ENCODE assay signal across 13 mouse cellular contexts in genomic region chr1:91515642-91516041, GRCm38 (mm10).
"Had no signal": no experiment of that assay in that cellular context is flagged by ENCODE, and none has a peak within 500 bp of the region (broad histone marks: within the 10 kb centered on the region; RNA-seq: fewer than 3 reads in every experiment).

No protein-coding gene starts in this region.

- ATAC-seq: hindbrain, embryonic 16.5 days; inflammation-experienced regulatory T-cells, adult 6 months; intestine, postnatal 0 days; liver, postnatal 0 days; midbrain, embryonic 13.5 days had no signal

- H3K9ac ChIP-seq: kidney, embryonic 15.5 days; liver, embryonic 13.5 days; liver, postnatal 0 days; midbrain, embryonic 13.5 days; neural tube, embryonic 15.5 days had no signal

- H3K27me3 ChIP-seq: kidney, embryonic 15.5 days; liver, embryonic 13.5 days; midbrain, embryonic 13.5 days; neural tube, embryonic 15.5 days had no signal

- H3K4me1 ChIP-seq: kidney, embryonic 15.5 days; liver, embryonic 13.5 days; midbrain, embryonic 13.5 days; neural tube, embryonic 15.5 days had no signal

- H3K4me2 ChIP-seq: kidney, embryonic 15.5 days; liver, embryonic 13.5 days; midbrain, embryonic 13.5 days; neural tube, embryonic 15.5 days had no signal

- H3K9me3 ChIP-seq: kidney, embryonic 15.5 days; liver, embryonic 13.5 days; midbrain, embryonic 13.5 days; neural tube, embryonic 15.5 days had no signal

- H3K27ac ChIP-seq: kidney, embryonic 15.5 days; left cerebral cortex, adult 2 months; liver, embryonic 13.5 days; midbrain, embryonic 13.5 days; neural tube, embryonic 15.5 days had no signal

- H3K4me3 ChIP-seq: kidney, embryonic 15.5 days; left cerebral cortex, adult 2 months; liver, embryonic 13.5 days; midbrain, embryonic 13.5 days; myocyte; neural tube, embryonic 15.5 days had no signal

- DNase-seq: liver; liver, embryonic 13.5 days; liver, postnatal 0 days; lung, postnatal 36 days; thymus, postnatal 4 days had no signal
